Mouse (Mus musculus) induced T-regulatory cell, adult 2 months (primary cell): ENCODE data around the gene Ctsf.

ENCODE experiments used
- DNase-seq: peaks from one replicate; pipeline ENCODE4 v3.0.0-alpha.2; 2012; ENCODE audit warnings: low read depth

Gene Ctsf

GRCm38 (mm10) chr19:4854552-4855469 is at the start of gene Ctsf:
Gene Ctsf (plus strand): TSS chr19:4855130.
- DNase-seq = peak; percentile 42

- no peak for DNase-seq
These were observed 44.6 kb upstream of the Ctsf start for GRCm38 (mm10) chr19:4810309-4810708.

- no peak for DNase-seq
These were observed 44.2 kb upstream of the Ctsf start for GRCm38 (mm10) chr19:4810746-4811062.

- peak; percentile 99 for DNase-seq
These were observed 43.6 kb upstream of the Ctsf start, which contains the start of the genes Gm21992 and Rbm14 for GRCm38 (mm10) chr19:4811063-4811908. Gene Gm21992 (minus strand): TSS chr19:4811612. Gene Rbm14 (minus strand): TSS chr19:4811634.

GRCm38 (mm10) chr19:4811909-4812242 is 43.1 kb upstream of the Ctsf start:
- no peak for DNase-seq

GRCm38 (mm10) chr19:4812334-4812949 is 42.5 kb upstream of the Ctsf start:
- DNase-seq = peak; percentile 54

- peak; percentile 69 for DNase-seq
These were observed 41.9 kb upstream of the Ctsf start for GRCm38 (mm10) chr19:4813015-4813414.

- DNase-seq = no peak
These were observed 37.6 kb upstream of the Ctsf start for GRCm38 (mm10) chr19:4817182-4817835.

- DNase-seq = no peak
These were observed 34.1 kb upstream of the Ctsf start for GRCm38 (mm10) chr19:4820678-4821303.

GRCm38 (mm10) chr19:4828444-4829114 is 26.4 kb upstream of the Ctsf start:
- no peak for DNase-seq

- no peak for DNase-seq
These were observed 25.8 kb upstream of the Ctsf start for GRCm38 (mm10) chr19:4829156-4829555.

- DNase-seq = no peak
These were observed 21.0 kb upstream of the Ctsf start for GRCm38 (mm10) chr19:4833977-4834376.

GRCm38 (mm10) chr19:4836096-4836495 is 18.8 kb upstream of the Ctsf start:
- no peak for DNase-seq

GRCm38 (mm10) chr19:4837049-4837448 is 17.9 kb upstream of the Ctsf start:
- DNase-seq = no peak

GRCm38 (mm10) chr19:4838526-4839140 is 16.3 kb upstream of the Ctsf start:
- no peak for DNase-seq

- DNase-seq = peak; percentile 99
These were observed 15.8 kb upstream of the Ctsf start, which contains the start of the genes Ccs and Ccdc87 for GRCm38 (mm10) chr19:4839149-4839548. Gene Ccs (minus strand): TSS chr19:4839332. Gene Ccdc87 (plus strand): TSS chr19:4839366.

GRCm38 (mm10) chr19:4840848-4841247 is 14.1 kb upstream of the Ctsf start:
- DNase-seq = no peak

GRCm38 (mm10) chr19:4842611-4843010 is 12.3 kb upstream of the Ctsf start:
- DNase-seq = peak; percentile 70

- DNase-seq = peak; percentile 17
These were observed 9.1 kb upstream of the Ctsf start for GRCm38 (mm10) chr19:4845846-4846245.

GRCm38 (mm10) chr19:4847490-4847889 is 7.4 kb upstream of the Ctsf start:
- peak; percentile 75 for DNase-seq
